Mouse (Mus musculus) 3134 (cell line): Measurements from ENCODE around the gene Bsg.
"Not testable (repeated sequence)": the region's sequence is repeated elsewhere in the genome, so short reads cannot be mapped to it uniquely, and the experiment has no call there.

Experiments used
- DNase-seq: peaks from one replicate; pipeline ENCODE4 v3.0.0-alpha.2; 2011; ENCODE audit warnings: low spot score; ENCODE audit not compliant: insufficient read length; ENCODE audit errors: extremely low read depth

Gene Bsg

GRCm38 (mm10) chr10:79701443-79702129, 2.7 kb upstream of the Bsg start:
- no peak for DNase-seq

- DNase-seq, result not testable (repeated sequence)
Observed at GRCm38 (mm10) chr10:79702970-79703369, 1.3 kb upstream of the Bsg start.

GRCm38 (mm10) chr10:79703541-79703940, 750 bp upstream of the Bsg start:
- no peak for DNase-seq

- no peak for DNase-seq
Observed at GRCm38 (mm10) chr10:79704970-79705360, 674 bp downstream of the Bsg start.

GRCm38 (mm10) chr10:79705951-79706350, 1.7 kb downstream of the Bsg start:
- DNase-seq, result no peak

GRCm38 (mm10) chr10:79706406-79707094, 2.3 kb downstream of the Bsg start:
- DNase-seq, result no peak

GRCm38 (mm10) chr10:79707162-79707561, 2.9 kb downstream of the Bsg start:
- DNase-seq, result no peak

GRCm38 (mm10) chr10:79707759-79708158, 3.5 kb downstream of the Bsg start:
- no peak for DNase-seq

GRCm38 (mm10) chr10:79708668-79709067, 4.4 kb downstream of the Bsg start:
- no peak for DNase-seq

- no peak for DNase-seq
Observed at GRCm38 (mm10) chr10:79709307-79709706, 5.0 kb downstream of the Bsg start.

GRCm38 (mm10) chr10:79712029-79712428, 7.7 kb downstream of the Bsg start:
- DNase-seq, result no peak

GRCm38 (mm10) chr10:79712499-79713126, 8.3 kb downstream of the Bsg start:
- no peak for DNase-seq

- no peak for DNase-seq
Observed at GRCm38 (mm10) chr10:79713163-79713562, 8.9 kb downstream of the Bsg start.

- DNase-seq, result no peak
Observed at GRCm38 (mm10) chr10:79714996-79715395, 10.7 kb downstream of the Bsg start.

- no peak for DNase-seq
Observed at GRCm38 (mm10) chr10:79716254-79716987, 12.1 kb downstream of the Bsg start, which contains the start of gene Hcn2. Gene Hcn2, plus strand, starts transcription at chr10:79716634.

GRCm38 (mm10) chr10:79716988-79717355, 12.7 kb downstream of the Bsg start:
- no peak for DNase-seq

- DNase-seq, result no peak
Observed at GRCm38 (mm10) chr10:79717640-79718357, 13.5 kb downstream of the Bsg start.

GRCm38 (mm10) chr10:79721089-79721488, 16.8 kb downstream of the Bsg start:
- DNase-seq, result no peak

GRCm38 (mm10) chr10:79723047-79723446, 18.8 kb downstream of the Bsg start:
- DNase-seq, result no peak

GRCm38 (mm10) chr10:79723692-79724091, 19.4 kb downstream of the Bsg start:
- no peak for DNase-seq

- peak; percentile 68 for DNase-seq
Observed at GRCm38 (mm10) chr10:79726090-79726489, 21.8 kb downstream of the Bsg start.
